Mouse (Mus musculus): ENCODE data around the gene Csad.

Gene Csad

DNA sequence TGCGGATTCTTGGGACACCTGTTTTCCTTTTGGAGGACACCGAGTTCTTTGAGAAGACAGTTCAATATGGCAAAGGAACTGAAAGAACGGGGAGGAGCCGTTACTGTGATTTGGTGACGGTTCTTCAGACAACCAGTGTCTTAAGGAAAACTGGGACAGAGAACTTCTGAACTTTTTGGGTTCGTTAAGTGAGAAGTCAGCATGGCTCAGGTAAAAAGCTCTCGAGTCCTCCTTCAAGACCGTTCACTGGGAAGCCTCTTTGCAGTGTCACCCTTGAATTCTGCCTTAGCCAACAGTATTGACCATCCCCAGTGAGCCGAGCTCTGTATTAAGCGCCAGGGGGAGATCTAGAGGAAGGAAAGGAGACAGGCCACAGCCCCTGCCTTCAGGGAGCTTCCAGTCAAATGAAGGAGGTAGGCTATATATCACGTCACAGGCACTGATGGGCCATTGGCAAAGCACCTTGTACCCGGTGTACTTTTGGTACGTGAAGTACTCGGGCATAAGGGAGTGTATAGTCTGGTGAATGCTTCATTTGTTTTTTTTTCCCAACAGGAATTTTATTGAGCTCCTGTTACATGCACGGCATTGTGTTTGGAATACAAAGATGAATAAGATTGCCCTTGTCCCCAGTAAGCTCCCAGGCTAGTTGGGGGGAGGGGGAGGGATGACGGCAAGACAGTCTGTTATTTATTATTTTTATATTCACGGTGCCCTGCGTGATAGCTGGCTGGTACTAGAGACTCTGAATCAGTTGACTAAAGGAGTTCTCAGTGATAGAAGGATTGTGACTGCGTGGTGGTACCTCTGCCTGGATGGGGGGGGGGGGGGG is at the start of gene Csad:
Gene Csad (minus strand): TSS at position 51 of the 832 bp plus-strand sequence.
- DNase-seq (ENCODE audit: low spot score), result no peak

DNA sequence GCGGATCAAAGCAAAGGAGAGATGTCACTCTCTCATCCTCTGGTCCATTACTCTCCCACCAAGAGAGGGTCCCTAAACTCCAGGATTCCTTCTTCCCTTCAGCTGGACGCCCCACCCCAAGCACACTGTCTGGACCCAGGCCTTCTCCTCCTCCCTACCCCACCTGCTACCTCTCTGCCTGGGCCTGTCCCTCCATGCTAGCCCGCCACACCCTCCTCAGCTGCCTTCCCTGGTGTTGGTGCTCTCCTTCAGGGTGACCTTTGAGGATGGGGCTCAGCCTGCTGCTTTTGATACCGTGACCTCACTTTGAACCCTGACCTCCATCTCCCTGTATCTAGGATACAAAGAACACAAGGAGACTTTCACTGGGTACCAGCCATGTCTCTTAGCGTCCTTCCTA is 46.0 kb upstream of the Csad start:
- DNase-seq (ENCODE audit: low spot score), result peak; percentile 39

DNA sequence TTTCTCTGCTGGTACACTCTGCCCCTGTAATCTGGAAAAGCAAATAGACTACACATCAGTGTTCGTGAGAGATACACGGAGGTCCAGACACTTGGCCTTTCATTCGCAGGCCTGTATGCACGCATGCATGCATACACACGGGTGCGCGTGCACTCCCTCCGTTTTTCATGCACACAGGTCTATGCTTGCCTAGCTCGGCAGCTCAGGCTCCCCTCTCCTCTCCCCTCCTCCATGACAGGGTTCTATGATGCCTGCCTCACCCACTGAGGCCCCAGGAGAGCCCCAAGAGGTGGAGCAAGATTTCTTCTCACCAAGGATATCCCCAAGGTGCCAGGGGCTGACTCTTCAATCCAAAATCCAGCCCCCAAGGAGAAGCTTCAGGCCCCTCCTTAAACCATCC is 45.4 kb upstream of the Csad start:
- no peak for DNase-seq (ENCODE audit: low spot score)

DNA sequence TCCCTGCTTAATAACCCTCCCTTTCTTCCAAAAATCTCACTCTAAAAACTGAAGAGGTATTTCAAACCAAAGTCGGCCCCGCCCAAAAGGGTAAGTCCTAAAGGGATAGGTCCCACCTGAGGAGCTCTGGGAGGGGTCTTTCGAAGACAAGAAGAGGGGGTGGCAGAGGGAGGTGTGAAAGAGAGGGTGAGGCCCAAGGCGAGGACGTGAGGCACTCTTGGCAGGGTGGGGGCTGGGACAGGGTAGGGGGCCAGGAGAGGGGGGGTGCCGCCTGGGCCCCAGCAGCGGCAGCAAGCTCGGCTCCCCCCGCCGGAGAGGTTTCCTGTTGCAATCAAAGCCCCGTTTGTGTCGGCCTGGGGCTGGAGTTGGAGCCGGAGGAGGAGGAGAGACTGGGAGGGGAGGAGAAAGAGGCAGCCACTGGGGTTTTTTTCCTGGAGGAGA is 44.7 kb upstream of the Csad start:
- peak; percentile 50 for DNase-seq (ENCODE audit: low spot score)

DNA sequence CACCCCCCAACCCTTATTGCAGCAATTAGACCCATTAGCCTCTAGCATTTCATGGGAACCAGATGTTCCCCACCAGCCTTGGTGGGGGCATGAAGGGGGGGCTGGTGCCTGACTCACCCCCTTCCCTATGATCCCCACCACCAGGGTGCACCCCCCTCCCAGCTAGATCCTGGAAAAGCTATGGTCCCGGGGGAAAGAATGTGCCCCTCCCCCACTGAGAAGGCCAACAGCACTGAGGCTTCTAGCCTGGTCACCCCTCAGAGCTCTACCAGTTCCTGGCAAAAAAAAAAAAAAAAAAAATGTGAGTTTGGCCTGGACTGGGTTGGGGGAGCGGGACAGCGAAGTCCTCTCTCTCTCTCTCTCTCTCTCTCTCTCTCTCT is 44.3 kb upstream of the Csad start:
- DNase-seq (ENCODE audit: low spot score), result no peak

DNA sequence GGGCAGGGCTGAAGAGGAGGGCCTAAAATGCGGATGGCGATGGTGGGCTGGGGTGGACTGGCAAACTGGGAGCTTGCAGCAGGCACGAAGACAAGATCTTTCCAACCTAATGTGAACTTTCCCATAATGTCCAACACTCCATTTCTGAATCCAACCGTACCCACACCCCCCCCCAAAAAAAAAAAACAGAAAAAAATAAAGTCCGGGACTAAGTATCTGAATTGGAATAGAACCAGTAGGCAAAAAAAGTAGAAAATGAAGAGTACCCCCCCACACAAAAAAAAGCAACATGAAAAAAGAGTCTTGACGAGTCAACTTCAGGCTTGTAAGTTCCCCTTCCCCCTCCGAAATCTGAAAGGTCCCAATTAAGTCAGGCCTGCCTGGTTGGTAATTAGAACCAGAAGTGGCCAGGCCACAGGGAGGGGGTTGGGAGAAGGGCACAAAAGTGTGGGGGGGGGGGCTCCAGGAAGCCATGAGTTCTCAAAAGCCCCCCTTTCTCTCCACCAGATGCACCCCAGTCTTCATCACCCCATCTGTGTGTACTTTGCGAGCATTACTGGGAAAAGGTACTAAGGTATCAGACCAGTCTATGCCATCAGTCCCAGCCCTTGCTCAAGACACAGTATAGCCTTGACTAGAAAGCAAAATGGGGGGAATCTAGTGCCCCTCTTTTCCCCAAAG is 43.7 kb upstream of the Csad start:
- DNase-seq (ENCODE audit: low spot score), result no peak

DNA sequence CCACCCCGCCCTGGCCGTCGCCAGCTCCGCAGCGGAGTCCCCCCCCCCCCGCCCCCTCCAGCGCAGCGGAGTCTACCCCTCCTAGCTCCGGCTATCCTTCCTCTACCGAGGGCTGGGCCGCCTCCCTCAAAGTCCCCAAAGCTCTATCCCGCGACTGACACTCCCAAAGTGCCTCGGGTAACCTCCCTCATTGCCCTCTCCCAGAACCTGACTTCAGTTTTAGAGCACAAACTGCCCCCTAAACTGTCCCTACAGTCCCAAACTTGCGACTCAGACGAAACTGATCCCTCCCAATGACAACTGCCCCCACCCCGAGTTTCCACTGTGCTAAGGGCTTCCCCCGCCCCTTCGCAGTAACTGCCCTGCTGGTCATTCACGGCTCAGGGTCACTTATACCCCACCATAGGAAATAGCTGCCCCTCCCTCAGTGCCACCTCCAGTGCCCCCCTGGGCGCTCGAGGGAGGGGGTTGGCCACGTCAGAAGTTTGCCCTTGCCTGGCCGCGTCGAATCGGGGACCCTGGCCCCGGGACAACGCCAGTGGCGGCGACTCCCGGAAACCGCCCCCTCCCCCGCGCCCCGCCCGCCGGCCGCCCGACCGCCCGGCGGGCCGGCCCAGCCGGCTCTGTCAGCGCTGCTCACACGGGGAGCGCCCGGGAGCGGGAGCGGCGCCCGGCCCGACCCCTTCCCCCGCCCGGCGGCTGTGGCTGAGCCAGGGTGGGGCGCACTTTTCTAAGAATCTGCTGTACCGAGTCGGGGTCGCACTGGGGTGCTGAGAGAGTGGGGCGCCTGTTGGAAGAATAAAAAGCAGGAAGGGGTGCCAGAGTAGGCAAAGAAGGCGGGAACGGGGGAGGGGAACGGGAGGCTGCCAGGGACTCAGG is 43.0 kb upstream of the Csad start:
- peak; percentile 81 for DNase-seq (ENCODE audit: low spot score)

DNA sequence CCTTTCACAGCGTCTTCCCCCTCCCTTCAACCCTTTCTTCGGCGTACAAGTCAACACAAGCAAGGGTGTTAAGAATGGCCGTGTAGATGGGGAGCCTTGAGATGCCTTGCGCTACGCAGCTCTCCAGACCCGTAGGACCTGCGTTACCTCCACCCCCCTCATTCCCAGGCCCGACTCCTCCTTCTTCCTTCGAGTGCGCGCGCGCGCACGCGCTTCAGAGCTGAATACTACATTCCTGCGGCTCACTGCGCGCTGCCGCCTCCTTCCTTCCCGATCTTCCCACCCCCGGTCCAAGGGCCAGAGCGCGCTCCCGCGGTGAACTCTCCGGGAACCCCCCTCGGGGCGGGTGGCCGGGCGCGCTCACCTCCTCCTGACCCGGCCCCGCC is 42.3 kb upstream of the Csad start:
- DNase-seq (ENCODE audit: low spot score), result peak; percentile 97

DNA sequence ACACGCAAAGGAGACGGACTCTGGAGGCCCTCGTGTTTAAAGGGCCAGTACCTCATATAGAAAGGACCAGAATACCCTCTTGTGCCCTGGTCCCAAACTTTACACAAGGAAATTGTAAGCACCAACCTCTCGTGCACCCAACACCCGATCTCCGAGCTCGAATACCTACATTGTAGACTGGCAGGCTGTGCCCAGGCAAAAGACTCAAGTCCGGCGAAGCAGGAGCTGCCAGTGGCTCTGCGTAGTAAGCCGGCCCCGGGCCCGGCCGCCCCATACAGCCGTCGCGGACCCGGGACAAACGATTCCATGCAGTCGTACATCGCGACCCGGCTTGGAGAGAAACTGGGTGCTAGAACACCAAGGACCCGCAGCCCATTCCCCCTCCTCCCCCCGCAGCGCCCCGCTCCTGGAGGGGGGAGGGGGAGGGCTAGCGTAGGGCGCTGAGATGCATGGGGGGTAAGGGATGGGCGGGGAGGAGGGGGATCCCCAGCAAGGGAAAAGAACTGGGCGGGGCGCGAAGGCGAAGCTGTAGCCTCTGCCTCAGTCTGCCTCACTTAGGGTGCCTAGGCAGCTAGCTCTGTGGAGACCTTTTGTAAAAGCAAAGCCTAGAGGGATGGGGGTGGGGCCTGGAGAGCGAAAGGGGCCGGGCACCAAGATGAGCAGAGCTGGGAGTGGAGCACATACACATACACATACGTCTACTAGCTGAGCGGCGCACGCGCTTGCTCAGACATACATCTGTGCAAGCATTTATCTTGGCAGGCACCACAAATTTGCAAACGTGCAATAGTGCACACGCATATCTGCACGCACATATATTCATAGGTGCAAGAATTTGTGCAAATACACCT is 41.6 kb upstream of the Csad start:
- peak; percentile 84 for DNase-seq (ENCODE audit: low spot score)

DNA sequence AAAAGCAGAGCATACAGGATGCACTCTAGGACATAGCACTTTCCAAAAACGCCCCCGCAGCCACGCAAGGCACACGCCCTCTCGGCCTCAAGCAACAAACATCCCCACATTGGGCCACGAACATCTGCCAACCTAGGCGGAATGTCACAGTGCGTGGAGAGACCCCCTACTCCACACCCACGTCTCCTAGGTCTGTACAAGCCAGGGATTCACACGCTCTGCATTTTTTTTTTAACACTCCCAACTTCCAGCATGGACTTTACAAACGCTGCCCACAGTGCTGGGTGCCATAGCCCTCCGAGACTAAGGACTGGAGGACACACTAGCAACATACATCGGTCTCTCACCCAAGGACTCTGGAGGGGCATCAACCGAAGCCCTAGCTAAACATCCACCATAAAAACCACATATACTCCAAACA is 40.9 kb upstream of the Csad start:
- DNase-seq (ENCODE audit: low spot score), result peak; percentile 41

DNA sequence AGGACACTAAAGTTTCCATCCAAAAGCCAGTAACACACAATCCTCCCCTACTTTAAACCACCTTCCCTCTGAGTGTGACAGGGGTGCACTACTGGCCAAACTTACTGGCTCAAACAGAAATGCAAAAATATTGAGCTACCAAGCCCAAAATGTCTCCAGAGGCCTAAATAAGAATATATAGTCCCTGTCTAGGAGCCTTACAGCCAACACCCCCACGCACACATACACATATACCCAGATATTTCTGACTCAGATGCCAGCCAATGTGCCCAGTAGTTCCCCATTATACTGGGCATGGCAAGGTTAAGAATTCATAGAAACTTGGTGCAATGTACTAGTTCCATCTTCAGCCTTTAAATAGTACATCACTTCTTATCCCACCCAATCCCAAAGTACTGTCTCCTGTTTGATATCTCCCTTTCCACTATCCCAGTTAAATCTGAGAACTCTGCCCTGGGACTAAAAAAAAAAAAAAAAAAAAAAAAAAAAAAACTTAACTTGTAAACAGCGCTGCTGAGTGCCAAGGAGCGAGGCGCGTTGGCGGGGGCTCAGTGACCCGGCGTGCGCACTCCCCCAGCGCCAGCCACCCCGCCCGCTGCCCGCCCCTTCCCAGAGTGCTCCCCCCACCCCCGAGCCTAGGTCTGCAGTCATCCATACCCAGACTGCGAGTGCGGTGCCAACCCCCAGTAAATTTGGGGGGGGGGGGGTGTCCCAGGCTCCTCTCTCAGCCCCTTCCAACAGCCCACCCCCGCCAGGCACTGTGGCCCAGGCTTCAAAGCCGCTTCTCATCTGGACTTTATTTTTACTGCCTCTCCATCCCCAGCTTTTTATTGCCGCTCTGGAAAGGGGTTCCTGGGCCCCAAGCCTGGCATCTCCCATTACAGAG is 40.0 kb upstream of the Csad start:
- DNase-seq (ENCODE audit: low spot score), result peak; percentile 40

DNA sequence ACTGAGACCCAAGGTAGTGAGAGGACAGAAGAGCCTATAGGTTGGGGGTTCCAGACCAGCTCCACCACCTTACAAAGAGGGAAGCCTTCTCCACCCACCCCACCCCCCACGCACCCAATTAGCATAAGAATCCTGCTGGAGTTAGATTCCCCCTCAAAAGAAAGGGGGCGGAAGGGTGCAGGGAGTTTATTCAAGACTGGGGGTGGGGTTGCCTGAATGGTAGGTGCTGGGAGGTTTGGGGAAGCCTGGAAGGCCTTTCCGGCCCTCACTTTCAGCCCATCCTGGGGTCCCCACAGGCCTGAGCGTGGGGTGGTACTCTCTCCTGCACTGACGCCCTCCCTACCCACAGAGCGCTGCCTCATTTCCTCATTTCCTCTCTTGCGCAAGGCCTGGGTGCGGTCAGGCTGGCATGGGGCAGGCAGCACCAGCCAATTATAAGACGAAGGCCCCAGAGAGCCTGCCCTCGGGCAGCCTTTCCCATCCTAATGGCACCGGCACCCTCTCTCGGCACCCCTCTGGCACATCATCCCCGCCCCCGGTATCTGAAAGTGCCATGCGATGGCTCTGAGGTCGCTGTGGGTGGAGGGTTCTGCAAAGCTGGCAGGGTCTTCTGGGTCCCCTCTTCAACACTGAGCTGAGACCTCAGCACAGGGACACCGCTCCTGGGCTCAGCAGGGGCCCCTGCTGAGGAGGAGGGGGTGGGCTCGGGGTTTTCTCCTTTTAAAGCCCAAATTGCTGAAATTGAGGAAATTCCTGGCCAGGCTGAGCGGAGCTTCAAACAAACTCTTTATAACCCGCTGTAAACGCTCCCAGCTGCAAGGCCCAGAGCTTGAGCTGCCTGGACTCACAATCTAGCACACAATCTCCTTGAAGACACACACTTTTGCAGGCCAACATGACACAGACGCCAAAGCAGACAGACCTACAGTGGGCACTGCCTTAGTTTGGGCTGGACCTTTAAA is 39.0 kb upstream of the Csad start:
- DNase-seq (ENCODE audit: low spot score), result peak; percentile 87

DNA sequence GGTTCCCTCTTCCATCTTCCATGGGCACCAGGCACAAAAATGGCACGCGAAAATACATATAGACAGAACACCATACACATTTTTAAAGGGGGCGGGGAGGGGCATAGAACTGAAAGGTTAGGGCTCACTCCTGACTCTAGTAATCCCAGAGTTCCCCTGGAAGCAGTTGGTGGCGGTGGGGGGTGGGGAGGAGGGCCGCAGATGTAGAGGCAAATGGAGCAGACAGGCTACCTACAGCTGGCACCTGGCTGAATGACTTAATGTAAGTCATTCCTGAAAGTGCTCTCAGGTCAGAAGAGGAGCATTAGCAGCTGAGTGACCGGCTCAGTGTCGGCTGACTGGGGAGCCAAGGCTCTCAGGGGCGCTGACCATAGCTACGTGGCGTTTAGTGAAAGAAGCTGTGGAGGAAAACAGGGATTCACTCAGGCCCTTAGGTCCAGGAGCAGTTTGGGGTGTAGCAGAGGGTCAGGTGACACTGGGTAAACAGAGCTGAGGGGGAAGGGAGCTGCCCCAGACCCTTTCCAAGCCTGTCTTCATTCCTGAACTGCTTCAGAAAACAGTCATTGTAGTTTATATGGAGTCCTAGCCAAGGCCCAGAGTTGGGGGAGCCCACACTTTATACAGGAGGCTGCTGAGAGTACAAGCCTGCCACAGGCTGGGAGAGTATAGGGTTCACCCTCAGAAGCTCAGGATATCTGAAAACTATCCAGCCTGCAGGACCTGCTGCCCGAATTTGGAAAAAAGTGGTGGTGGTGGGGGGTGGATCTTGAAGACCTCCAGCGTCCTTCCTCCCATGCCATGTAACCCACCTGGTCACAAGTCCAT is 38.1 kb upstream of the Csad start:
- DNase-seq (ENCODE audit: low spot score), result no peak

DNA sequence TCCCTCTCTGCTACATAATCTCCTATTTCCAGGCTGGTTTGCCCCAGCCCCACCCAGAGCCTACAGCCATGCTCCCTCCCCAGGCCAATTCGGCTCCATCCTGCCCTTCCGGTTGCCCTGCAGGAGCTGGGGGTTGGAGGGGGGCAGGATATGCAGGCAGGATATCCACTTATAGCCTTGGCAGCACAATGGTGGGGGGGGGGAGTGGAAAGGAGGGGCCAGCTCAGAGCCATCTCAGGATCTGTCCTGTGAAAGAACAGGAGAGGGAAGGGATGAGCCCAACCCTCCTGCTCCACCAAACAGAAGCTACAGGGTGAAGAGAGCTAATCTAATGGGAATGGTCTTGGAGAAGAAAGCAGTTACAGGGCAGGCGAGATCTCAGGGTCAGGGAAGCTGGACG is 36.1 kb upstream of the Csad start:
- no peak for DNase-seq (ENCODE audit: low spot score)

DNA sequence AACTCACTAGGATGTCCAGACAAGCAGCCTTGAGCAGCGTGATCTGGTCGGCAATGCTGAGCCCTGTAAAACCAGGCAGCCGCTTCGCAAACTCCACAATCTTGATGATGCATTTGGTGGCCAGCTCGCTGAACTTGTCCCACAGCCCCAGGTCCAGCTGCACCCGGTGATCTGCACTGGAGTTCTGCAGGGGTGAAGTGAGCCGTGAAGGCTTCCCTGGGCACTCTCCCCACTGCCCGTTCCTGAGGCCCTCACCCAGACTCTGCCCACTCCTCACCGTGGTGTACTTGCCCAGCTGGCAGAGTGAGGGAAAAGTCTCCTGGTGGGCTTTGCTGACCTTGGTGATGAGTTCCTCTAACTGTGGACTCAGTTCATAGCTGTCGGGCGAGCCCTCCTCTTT is 35.3 kb upstream of the Csad start:
- DNase-seq (ENCODE audit: low spot score), result no peak

DNA sequence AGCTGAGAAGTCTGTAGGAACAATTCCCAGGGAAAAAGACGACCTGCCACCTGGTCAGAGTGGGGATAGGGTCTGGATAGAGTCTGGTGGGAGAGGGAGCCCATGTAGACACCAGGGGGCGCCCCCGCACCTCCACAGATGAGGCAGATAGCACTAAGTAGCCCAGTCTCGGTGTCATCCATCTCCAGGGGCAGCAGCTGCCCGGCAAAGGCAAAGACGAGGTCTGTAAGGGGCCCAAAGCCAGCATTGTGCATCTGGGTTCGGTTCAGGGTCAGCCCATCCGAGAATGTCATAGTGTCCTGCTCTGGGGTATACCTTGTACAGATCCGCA is 34.7 kb upstream of the Csad start:
- peak; percentile 76 for DNase-seq (ENCODE audit: low spot score)

DNA sequence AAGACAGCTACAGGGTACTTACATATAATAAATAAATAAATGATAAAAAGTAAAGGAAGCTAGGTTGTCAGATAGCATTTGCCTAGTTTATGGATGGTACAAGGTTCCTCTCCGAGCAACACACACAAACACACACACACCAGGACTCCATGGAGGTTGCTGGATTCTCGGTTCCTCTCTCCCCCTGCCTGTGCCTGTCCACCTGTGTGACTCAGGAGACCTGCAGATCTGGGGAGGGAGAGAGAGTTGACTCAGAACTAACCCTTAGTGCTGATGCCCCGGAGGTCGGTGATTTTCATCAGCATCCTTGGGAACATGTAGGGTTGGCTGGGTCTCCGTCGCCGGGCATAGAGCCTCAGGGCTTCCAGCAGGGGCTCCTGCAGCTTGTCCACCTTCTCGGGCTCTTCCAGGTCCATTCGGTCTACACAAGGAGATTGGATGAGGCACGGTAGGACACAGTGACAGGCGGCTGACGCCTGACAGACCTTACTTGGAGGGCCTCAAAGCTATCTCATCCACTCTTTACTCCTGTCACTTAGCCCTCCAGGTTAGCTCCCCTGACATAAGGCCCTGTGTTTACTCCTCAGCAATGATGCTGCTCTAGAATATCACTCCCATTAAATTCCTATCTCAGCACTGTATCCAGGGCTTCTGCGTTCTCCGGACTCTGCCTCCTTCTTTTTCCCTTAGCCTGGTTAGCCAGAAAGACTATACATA is 34.2 kb upstream of the Csad start:
- no peak for DNase-seq (ENCODE audit: low spot score)
